Mouse (Mus musculus): Measurements from ENCODE around the gene Socs1.

- TF ChIP-seq GATA1 (IDR thresholded peaks at IDR 0.05; ENCODE audit: low read length): no peak
- no peak for TF ChIP-seq TAL1 (IDR thresholded peaks at IDR 0.05; ENCODE audit: low read length)
Measured at GRCm38 (mm10) chr16:10824536-10824935, 39.2 kb upstream of the Socs1 start.
